Mouse (Mus musculus) MEL-GATA-1-ER (cell line): ENCODE measurements around the gene Ucp3.
A peak's percentile ranks its signal among the peaks of the same experiment; 100 is the strongest.
"Not testable (repeated sequence)": the region's sequence is repeated elsewhere in the genome, so short reads cannot be mapped to it uniquely, and the experiment has no call there.

Experiments
- DNase-seq: peaks from one replicate; pipeline ENCODE4 v3.0.0-alpha.2; 2012; ENCODE audit warnings: low read depth; ENCODE audit errors: extremely low read depth

Gene Ucp3

GRCm38 (mm10) chr7:100471407-100471797 is 1.4 kb upstream of the Ucp3 start:
- DNase-seq = no peak

GRCm38 (mm10) chr7:100473846-100474454 is 1.2 kb downstream of the Ucp3 start:
- DNase-seq = no peak

- no peak for DNase-seq
Measured at GRCm38 (mm10) chr7:100474680-100475079, 1.9 kb downstream of the Ucp3 start.

GRCm38 (mm10) chr7:100479100-100479822 is 6.5 kb downstream of the Ucp3 start:
- no peak for DNase-seq

- DNase-seq = no peak
Measured at GRCm38 (mm10) chr7:100479823-100480164, 7.0 kb downstream of the Ucp3 start.

- DNase-seq = no peak
Measured at GRCm38 (mm10) chr7:100480175-100480574, 7.4 kb downstream of the Ucp3 start.

- not testable (repeated sequence) for DNase-seq
Measured at GRCm38 (mm10) chr7:100482046-100482445, 9.3 kb downstream of the Ucp3 start.

- DNase-seq = no peak
Measured at GRCm38 (mm10) chr7:100484493-100484892, 11.7 kb downstream of the Ucp3 start.

- DNase-seq = no peak
Measured at GRCm38 (mm10) chr7:100487301-100487700, 14.5 kb downstream of the Ucp3 start.

- DNase-seq = no peak
Measured at GRCm38 (mm10) chr7:100488474-100489048, 15.8 kb downstream of the Ucp3 start.

GRCm38 (mm10) chr7:100492391-100493116 is 19.8 kb downstream of the Ucp3 start:
- DNase-seq = peak; percentile 68

- peak; percentile 83 for DNase-seq
Measured at GRCm38 (mm10) chr7:100493117-100493483, 20.3 kb downstream of the Ucp3 start, which contains the start of gene Ucp2. Ucp2 (plus strand) TSS chr7:100493337.

- peak; percentile 81 for DNase-seq
Measured at GRCm38 (mm10) chr7:100493484-100494414, 21.0 kb downstream of the Ucp3 start.

GRCm38 (mm10) chr7:100494415-100494831 is 21.6 kb downstream of the Ucp3 start:
- no peak for DNase-seq

GRCm38 (mm10) chr7:100495042-100495441 is 22.3 kb downstream of the Ucp3 start:
- no peak for DNase-seq

GRCm38 (mm10) chr7:100495581-100496251 is 22.9 kb downstream of the Ucp3 start:
- DNase-seq = peak; percentile 90

GRCm38 (mm10) chr7:100496371-100496770 is 23.6 kb downstream of the Ucp3 start:
- no peak for DNase-seq

- DNase-seq = no peak
Measured at GRCm38 (mm10) chr7:100496791-100497190, 24.0 kb downstream of the Ucp3 start.

- no peak for DNase-seq
Measured at GRCm38 (mm10) chr7:100497402-100497801, 24.6 kb downstream of the Ucp3 start.

GRCm38 (mm10) chr7:100497982-100498381 is 25.2 kb downstream of the Ucp3 start:
- no peak for DNase-seq
